Mouse (Mus musculus) adipose tissue, adult 10 weeks (tissue): Measurements from ENCODE around the gene Zfp329. TPM values are rescaled to one million over a fixed set of nuclear protein-coding genes. Genes with fewer than 3 reads are reported as not detected.

Experiments
- polyA plus RNA-seq: library from polyadenylated mRNA; stranded (reverse); fragments of 350-450 nt; fragmentation: Illumina TruSeq; extraction: RNeasy Lipid Tissue Mini Kit (QIAGEN cat#74804); gene quantifications from one replicate; pipeline ENCODE4 v1.2.3, GENCODE M21; 2014; ENCODE audit warnings: low read depth, low replicate concordance

Zfp329 gene
- 10.0 TPM for polyA plus RNA-seq

GRCm38 (mm10) chr7:12818521-12819295, at the start of gene Zfp329:
Gene Zfp329, minus strand, starts transcription at chr7:12818858.

GRCm38 (mm10) chr7:12834162-12835120, 15.8 kb upstream of the Zfp329 start, which contains the start of gene Zfp110:
Gene Zfp110, plus strand, starts transcription at chr7:12834761.

GRCm38 (mm10) chr7:12802866-12803726, 15.6 kb downstream of the Zfp329 start, which contains the start of gene Zscan18:
Gene Zscan18, minus strand, starts transcription at chr7:12803635.

Other genes with a start within 250 kb of the Zfp329 start
- not detected for gene Vmn2r53, start 210.1 kb downstream of the Zfp329 start, polyA plus RNA-seq
- not detected for gene Vmn2r54, start 178.5 kb downstream of the Zfp329 start, polyA plus RNA-seq
- gene Vmn2r55, start 133.9 kb downstream of the Zfp329 start, polyA plus RNA-seq: not detected
- gene Vmn2r56, start 83.9 kb downstream of the Zfp329 start, polyA plus RNA-seq: not detected
- gene Zscan18, start 15.2 kb downstream of the Zfp329 start, polyA plus RNA-seq: 7.2 TPM
- 29.2 TPM for gene Zfp110, start 15.9 kb upstream of the Zfp329 start, polyA plus RNA-seq
- gene Zfp128, start 62.3 kb upstream of the Zfp329 start, polyA plus RNA-seq: 3.2 TPM
- 9.7 TPM for gene Zscan22, start 79.0 kb upstream of the Zfp329 start, polyA plus RNA-seq
- gene Rps5, start 103.4 kb upstream of the Zfp329 start, polyA plus RNA-seq: 1,193 TPM
- gene Rnf225, start 108.6 kb upstream of the Zfp329 start, polyA plus RNA-seq: 2.3 TPM
- 6.8 TPM for gene Zfp324, start 147.0 kb upstream of the Zfp329 start, polyA plus RNA-seq
- 9.2 TPM for gene Zfp446, start 159.0 kb upstream of the Zfp329 start, polyA plus RNA-seq
- not detected for gene Slc27a5, start 179.3 kb upstream of the Zfp329 start, polyA plus RNA-seq
- 177 TPM for gene Trim28, start 180.3 kb upstream of the Zfp329 start, polyA plus RNA-seq
- gene Zbtb45, start 191.2 kb upstream of the Zfp329 start, polyA plus RNA-seq: 11.0 TPM
- 207 TPM for gene Chmp2a, start 215.9 kb upstream of the Zfp329 start, polyA plus RNA-seq
- gene Ube2m, start 219.4 kb upstream of the Zfp329 start, polyA plus RNA-seq: 155 TPM
- gene Mzf1, start 235.9 kb upstream of the Zfp329 start, polyA plus RNA-seq: 3.6 TPM